Mouse (Mus musculus): ENCODE results near the gene Igfbpl1. TPM values are rescaled to one million over a fixed set of nuclear protein-coding genes. Genes with fewer than 3 reads are reported as not detected.

Gene Igfbpl1
- total and polyA plus RNA-seq, 3 experiments = not detected

DNA sequence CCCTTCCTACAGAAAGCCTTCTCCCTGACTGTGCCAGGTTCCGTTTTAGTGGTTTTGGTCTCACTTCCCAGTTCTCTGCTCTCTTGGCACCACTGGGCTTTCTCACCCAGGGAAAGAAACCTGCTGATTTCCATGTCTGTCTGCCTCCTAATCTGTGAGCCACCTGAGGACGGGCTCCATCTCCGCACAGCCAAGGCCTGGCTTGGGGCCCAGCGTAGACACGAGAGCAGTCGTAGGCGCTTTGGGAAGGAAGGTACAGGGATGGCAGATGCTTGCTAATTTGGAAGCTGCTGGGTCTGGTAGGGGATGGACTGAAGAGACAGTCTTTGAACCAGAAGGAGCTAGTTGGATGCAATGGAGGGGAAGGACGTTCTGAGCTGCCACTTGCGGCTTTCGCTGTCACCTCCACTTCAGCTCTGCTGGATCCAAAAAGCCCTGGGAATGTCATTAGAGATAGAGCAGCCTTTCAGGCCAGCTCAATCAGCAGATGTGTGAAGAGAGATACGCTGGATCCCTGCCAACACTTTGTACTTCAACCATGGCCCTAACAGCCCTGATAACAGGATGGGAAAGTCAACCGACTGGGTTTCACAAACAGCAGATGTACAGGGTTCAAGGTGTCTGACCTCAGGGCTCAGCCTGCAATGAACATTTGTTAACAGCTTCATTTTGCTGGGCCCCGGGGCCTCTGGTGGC is 37.3 kb downstream of the Igfbpl1 start (continued):
- peak; percentile 88 for TF ChIP-seq TCF12 (IDR thresholded peaks at IDR 0.05; ENCODE audit: low read depth, low read length)
- no peak for TF ChIP-seq MAX (IDR thresholded peaks at IDR 0.05; ENCODE audit: low read length)
- peak; percentile 36; the same call in 1 of the 2 replicates for TF ChIP-seq MXI1 (IDR thresholded peaks at IDR 0.05; ENCODE audit: low read depth, low read length)
- peak; percentile 58 for TF ChIP-seq TAL1 (IDR thresholded peaks at IDR 0.05; ENCODE audit: low read length)
- TF ChIP-seq JUND (IDR thresholded peaks at IDR 0.05; ENCODE audit: low read depth, low read length) = no peak
- no peak for TF ChIP-seq CHD2 (IDR thresholded peaks at IDR 0.05; ENCODE audit: low read length)
- no peak for TF ChIP-seq CTCF (IDR thresholded peaks at IDR 0.05 in 2 of 3, conservative IDR thresholded peaks at IDR 0.05 in 1 of 3; ENCODE audit: control insufficient read depth in 1 of 3, insufficient read depth in 1 of 3, low read depth in 2 of 3, low read length in 3 of 3, poor library complexity in 1 of 3, severe bottlenecking in 1 of 3)
- TF ChIP-seq TBP (IDR thresholded peaks at IDR 0.05; ENCODE audit: low read depth, low read length) = no peak
- TF ChIP-seq BHLHE40 (IDR thresholded peaks at IDR 0.05; ENCODE audit: borderline replicate concordance, low read depth, low read length) = 0 out of 2 replicates have a peak, but pooled peaks have one; percentile 26
- no peak for TF ChIP-seq HCFC1 (IDR thresholded peaks at IDR 0.05; ENCODE audit: low read depth, low read length)
- no peak for TF ChIP-seq MAZ (IDR thresholded peaks at IDR 0.05; ENCODE audit: low read depth, low read length)
- no peak for TF ChIP-seq CHD1 (IDR thresholded peaks at IDR 0.05; ENCODE audit: low read depth, low read length)
- no peak for TF ChIP-seq POLR2A (IDR thresholded peaks at IDR 0.05; ENCODE audit: control insufficient read depth in 1 of 2, insufficient read depth in 1 of 2, low read depth in 1 of 2, low read length in 2 of 2, poor library complexity in 1 of 2)
- TF ChIP-seq POLR2AphosphoS2 (IDR thresholded peaks at IDR 0.05; ENCODE audit: low read length) = no peak
- no peak for TF ChIP-seq NRF1 (IDR thresholded peaks at IDR 0.05; ENCODE audit: insufficient read depth, low read depth, low read length, poor library complexity, severe bottlenecking)
- peak; percentile 77 for TF ChIP-seq RCOR1 (IDR thresholded peaks at IDR 0.05; ENCODE audit: low read depth, low read length)

DNA sequence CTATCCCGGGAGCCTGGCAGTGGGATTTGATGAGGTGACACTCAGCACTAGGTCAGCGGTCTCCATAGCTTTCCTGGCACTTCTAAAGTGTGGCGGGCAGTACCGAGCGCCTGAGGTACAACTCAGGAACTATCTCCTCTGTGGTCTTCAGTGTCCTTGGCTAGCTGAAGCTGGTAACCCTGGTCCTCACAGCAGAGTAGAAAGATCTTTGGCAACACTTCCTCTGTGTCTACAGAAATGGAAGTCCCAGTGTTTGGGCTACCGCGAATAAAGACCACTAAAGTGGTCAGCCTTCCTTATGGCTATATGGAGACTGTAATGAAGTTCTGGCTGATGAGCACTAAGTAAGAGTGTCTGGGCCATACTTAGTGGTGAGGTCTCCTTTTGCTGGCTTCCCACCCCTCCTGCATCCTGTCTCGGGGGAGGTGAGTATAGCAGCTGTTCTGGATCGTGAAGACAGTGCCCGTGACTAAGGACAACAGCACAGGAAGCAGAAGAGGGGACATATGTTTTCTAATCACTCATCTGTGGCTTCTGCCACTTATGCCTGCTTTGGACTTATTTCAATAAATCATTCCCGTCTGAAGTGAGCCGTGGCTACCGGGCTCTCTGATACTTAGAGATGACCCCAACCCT is 38.2 kb downstream of the Igfbpl1 start:
- H3K27ac ChIP-seq (ENCODE audit: control insufficient read depth, low read depth, low read length) = no peak overlapping the region
- H3K9ac ChIP-seq (ENCODE audit: control insufficient read depth, low read depth, low read length, poor library complexity, severe bottlenecking) = no peak overlapping the region
- peaks cover 11 to 19% of the 10 kb centered on the region in 2 experiments for H3K4me1 ChIP-seq (ENCODE audit: control insufficient read depth in 1 of 2, insufficient read depth in 2 of 2, low read length in 2 of 2)
- H3K4me3 ChIP-seq (ENCODE audit: control insufficient read depth in 1 of 2, insufficient read depth in 1 of 2, low read depth in 2 of 2, low read length in 2 of 2) = no peak overlapping the region
- H3K36me3 ChIP-seq (ENCODE audit: control insufficient read depth in 1 of 2, insufficient read depth in 2 of 2, low read length in 2 of 2) = peaks cover 0 to 12% of the 10 kb centered on the region in 2 experiments; a peak in 2 of 4 replicates
- H3K9me3 ChIP-seq (replicated peaks; ENCODE audit: insufficient read depth, low read length) = no peaks in the 10 kb centered on the region
- TF ChIP-seq ZKSCAN1 (IDR thresholded peaks at IDR 0.05; ENCODE audit: low read depth, low read length) (no peak), ETS1 (IDR thresholded peaks at IDR 0.05; ENCODE audit: low read depth, low read length) (peak; percentile 68), TCF12 (IDR thresholded peaks at IDR 0.05; ENCODE audit: low read depth, low read length) (peak; percentile 12; the same call in 1 of the 2 replicates)
- no peaks in the 10 kb centered on the region for H3K79me2 ChIP-seq (ENCODE audit: control insufficient read depth, insufficient read depth, low read length, poor library complexity)
- H3K27me3 ChIP-seq (ENCODE audit: control insufficient read depth in 1 of 2, insufficient read depth in 2 of 2, low read length in 2 of 2) = peaks cover 0 to 2% of the 10 kb centered on the region in 2 experiments; a peak in 1 of 4 replicates
- DNase-seq (ENCODE audit: low read depth, low spot score) = peak; percentile 24

Measured in MEL (cell line).